Mouse (Mus musculus) embryonic facial prominence, embryonic 12.5 days (tissue): Measurements from ENCODE around the gene Crnkl1. TPM values are rescaled to one million over a fixed set of nuclear protein-coding genes. Genes with fewer than 3 reads are reported as not detected.

Source experiments
- microRNA-seq: library from miRNA; unstranded; fragments of <30 nt; microRNA quantifications from one replicate; pipeline ENCODE4, GENCODE M21; 2017
- polyA plus RNA-seq: library from polyadenylated mRNA; unstranded; fragments of >200 nt; fragmentation: Nextera tagmentation; extraction: Ambion mirVana; gene quantifications from 2 replicates; pipeline ENCODE4 v1.2.1, GENCODE M21; 2016

Gene Crnkl1
- polyA plus RNA-seq, 1 experiment from 2014 or later: 35.4 TPM

Small RNAs within 50 kb of the gene (microRNA-seq; reads per million reads assigned to microRNA genes)
- not detected for gene Gm25026

Other genes starting within 250 kb of the Crnkl1 start
- gene Naa20, start 32.9 kb downstream of the Crnkl1 start, polyA plus RNA-seq: 152 and 156 TPM in 2 replicates
- 0.69 and 0.88 TPM in 2 replicates for gene Cfap61, start 230 bp downstream of the Crnkl1 start, polyA plus RNA-seq